Mouse (Mus musculus) heart, embryonic 10.5 days (tissue): ENCODE results near the gene Arnt2. TPM values are rescaled to one million over a fixed set of nuclear protein-coding genes. Genes with fewer than 3 reads are reported as not detected.

Experiments
- DNase-seq: peaks from one replicate; pipeline ENCODE4 v3.0.0-alpha.2; 2017; ENCODE audit warnings: low spot score
- H3K27ac ChIP-seq: fragments of 300-500 bp; sonication (generic); 2 replicates; pipeline ENCODE4 v1.5.1; 2016; ENCODE audit warnings: mild to moderate bottlenecking
- H3K27me3 ChIP-seq: fragments of 300-500 bp; sonication (generic); 2 replicates; pipeline ENCODE4 v1.6.1; 2016; ENCODE audit warnings: mild to moderate bottlenecking; ENCODE audit not compliant: poor library complexity, insufficient read depth, severe bottlenecking
- H3K36me3 ChIP-seq: fragments of 300-500 bp; sonication (generic); 2 replicates; pipeline ENCODE4 v1.6.1; 2016; ENCODE audit warnings: mild to moderate bottlenecking, moderate library complexity
- H3K4me1 ChIP-seq: fragments of 300-500 bp; sonication (generic); 2 replicates; pipeline ENCODE4 v1.6.1; 2016; ENCODE audit warnings: mild to moderate bottlenecking
- H3K4me3 ChIP-seq: fragments of 300-500 bp; sonication (generic); 2 replicates; pipeline ENCODE4 v1.5.1; 2016; ENCODE audit warnings: mild to moderate bottlenecking, moderate library complexity
- H3K9me3 ChIP-seq: fragments of 300-500 bp; sonication (generic); 2 replicates; pipeline ENCODE4 v1.6.1; 2016; ENCODE audit warnings: mild to moderate bottlenecking, moderate library complexity
- WGBS: fragments of 180-500 bp; shearing (Covaris S2); methylation state at CpG from one replicate; pipeline ENCODE4 v1.1.7; 2016; 5-methylcytosine and 5-hydroxymethylcytosine counted together
- polyA plus RNA-seq: library from polyadenylated mRNA; unstranded; fragments of >200 nt; fragmentation: Nextera tagmentation; extraction: Ambion mirVana; gene quantifications from 2 replicates; pipeline ENCODE4 v1.2.1, GENCODE M21; 2016

The Arnt2 gene
- 2.7 and 4.7 TPM in 2 replicates for polyA plus RNA-seq

DNA sequence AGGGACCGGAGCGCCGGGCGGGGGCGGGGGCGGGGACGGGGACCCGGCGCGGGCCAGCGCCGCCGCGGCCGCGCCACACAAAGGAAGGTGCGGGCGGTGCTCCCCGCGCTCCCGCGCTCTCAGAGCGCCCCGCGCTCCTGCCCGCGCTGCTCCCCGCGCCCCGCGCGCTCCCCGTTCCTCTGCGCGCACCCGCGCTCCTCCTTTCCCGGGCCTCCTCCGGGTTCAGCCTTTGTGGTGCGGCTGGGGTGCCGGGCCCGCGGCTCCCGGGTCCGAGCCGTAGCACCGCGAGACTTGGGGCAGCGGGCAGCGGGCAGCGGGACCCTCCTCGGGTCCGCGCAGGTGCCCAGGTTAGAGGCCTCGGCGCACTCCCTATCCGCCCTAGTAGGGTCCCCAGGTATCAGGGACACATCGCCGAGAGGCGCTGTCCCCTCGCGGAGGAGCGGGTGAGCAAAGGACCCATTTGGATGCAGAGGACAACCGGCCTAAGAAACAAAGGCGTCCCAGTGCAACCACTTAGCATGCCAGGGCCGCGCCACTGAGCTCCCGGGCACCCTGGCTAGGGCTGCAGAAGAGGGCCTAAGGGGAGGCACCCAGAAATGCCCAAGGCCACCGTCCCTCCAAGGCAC, at the start of gene Arnt2:
Gene Arnt2 (minus strand): TSS at position 281 of the 626 bp plus-strand sequence.
- peaks cover 9% of the 10 kb centered on the region for H3K4me1 ChIP-seq
- peak within 1 kb of the TSS; percentile 85 for H3K4me3 ChIP-seq
- H3K36me3 ChIP-seq = no peaks in the 10 kb centered on the region
- no peaks in the 10 kb centered on the region for H3K9me3 ChIP-seq
- peaks cover 42% of the 10 kb centered on the region for H3K27me3 ChIP-seq
- 1% methylated on average over 57 of the region's 69 CpGs for WGBS
- H3K27ac ChIP-seq = peak within 1 kb of the TSS; percentile 91
- peak; percentile 75 for DNase-seq

DNA sequence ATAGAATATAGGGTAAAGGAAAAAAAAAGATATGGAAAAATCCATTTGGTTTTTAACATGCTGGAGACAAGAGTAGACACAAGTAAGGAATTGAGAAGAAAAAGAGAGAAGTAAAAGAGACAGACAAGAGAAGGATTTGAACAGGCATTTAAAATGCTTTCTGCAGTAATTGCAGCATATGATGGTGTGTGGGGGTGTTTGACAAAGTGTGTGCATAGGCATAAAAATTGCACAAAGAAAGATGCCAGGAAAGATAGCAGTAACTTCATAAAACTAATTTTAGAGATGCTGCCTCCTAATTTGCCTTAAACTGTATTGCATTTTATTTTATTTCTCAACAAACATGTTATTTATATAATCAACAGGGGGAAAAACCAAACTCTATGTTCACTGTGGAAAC, 41.7 kb upstream of the Arnt2 start:
- Histone ChIP-seq H3K27me3 (no peaks in the 10 kb centered on the region), H3K4me1 (no peaks in the 10 kb centered on the region), H3K9me3 (no peaks in the 10 kb centered on the region), H3K36me3 (no peaks in the 10 kb centered on the region), H3K27ac (no peak overlapping the region), H3K4me3 (no peak overlapping the region)
- DNase-seq = no peak

DNA sequence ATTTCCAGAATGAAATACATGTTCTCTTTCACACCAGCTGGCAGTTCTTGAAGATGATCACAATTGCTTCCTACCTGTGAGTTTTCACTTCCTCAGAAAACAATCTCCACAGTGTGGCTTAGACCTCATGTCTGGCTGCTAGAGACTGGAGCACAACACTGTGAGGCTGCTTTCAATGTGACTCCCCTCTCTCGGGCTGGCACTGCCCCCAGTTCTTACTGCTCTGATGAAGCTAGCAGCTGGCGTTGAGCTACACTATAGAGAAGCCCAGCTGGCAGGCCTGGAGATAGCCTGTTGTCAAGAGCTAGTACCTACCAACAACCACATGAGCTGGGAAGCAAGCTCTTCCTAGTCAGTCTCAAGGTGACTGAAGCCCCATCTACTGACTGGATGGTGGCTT, 39.1 kb upstream of the Arnt2 start:
- Histone ChIP-seq H3K4me1 (no peaks in the 10 kb centered on the region; the same call in 1 of the 2 replicates), H3K27me3 (no peaks in the 10 kb centered on the region), H3K9me3 (no peaks in the 10 kb centered on the region), H3K36me3 (no peaks in the 10 kb centered on the region), H3K27ac (no peak overlapping the region), H3K4me3 (no peak overlapping the region)
- no peak for DNase-seq
- WGBS = 65% methylated on average over 2 of the region's 2 CpGs

DNA sequence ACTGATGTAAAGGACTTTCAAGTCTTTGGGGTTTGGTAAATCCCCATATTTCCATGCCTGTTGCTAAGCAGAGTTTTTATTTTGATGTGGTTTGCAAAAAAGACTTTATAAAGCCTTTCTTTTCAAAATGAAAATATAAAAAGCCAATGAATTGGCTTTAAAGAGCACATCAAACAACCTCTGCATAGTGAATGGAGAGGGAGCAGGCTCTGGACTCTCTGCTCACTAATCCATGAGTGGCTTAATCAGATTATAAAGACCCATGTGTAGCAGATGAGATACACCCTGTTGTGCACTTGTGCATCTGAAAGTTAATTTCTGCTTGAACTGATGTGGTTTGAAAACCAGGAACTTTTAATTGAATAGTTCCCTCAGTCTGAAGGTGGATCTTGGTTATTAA, 38.5 kb upstream of the Arnt2 start:
- no peak for DNase-seq
- Histone ChIP-seq H3K27me3 (no peaks in the 10 kb centered on the region), H3K4me1 (no peaks in the 10 kb centered on the region; the same call in 1 of the 2 replicates), H3K4me3 (no peak overlapping the region), H3K36me3 (no peaks in the 10 kb centered on the region), H3K27ac (no peak overlapping the region), H3K9me3 (no peaks in the 10 kb centered on the region)

DNA sequence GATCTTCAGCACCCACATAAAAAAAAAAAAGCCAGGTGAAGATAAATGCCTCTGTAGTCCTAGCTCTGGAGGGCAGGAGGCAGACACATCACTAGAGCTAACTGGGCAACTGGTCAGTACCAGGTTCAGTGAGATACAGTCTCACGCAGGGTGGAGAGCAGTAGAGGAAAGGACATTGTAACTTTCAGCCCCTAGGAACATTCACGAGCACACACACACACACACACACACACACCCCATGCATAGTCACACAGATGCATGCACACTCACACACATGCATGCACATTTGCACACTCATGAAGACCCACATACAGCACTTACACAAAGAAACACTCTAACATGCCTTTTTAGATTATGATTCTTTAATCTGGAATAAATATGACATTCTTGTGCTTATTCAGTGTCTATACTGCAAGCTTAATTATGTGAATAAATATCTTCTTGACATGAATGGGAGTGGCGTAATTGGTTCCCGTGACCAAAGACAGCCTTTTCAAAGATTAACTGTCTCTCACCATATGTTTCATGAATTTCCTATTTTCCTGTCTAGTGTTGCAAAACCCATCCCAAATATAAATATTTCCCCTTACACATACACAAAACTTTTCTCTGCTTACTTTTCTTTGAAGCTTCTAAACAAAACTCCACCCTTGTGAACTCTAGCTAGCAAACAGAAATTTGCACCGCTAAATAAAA, 37.9 kb upstream of the Arnt2 start:
- no peak for DNase-seq
- no peak overlapping the region for H3K4me3 ChIP-seq
- H3K27me3 ChIP-seq = no peaks in the 10 kb centered on the region
- no peaks in the 10 kb centered on the region for H3K9me3 ChIP-seq
- H3K36me3 ChIP-seq = no peaks in the 10 kb centered on the region
- H3K27ac ChIP-seq = no peak overlapping the region
- 83% methylated on average over 5 of the region's 5 CpGs for WGBS
- no peaks in the 10 kb centered on the region; the same call in 1 of the 2 replicates for H3K4me1 ChIP-seq

DNA sequence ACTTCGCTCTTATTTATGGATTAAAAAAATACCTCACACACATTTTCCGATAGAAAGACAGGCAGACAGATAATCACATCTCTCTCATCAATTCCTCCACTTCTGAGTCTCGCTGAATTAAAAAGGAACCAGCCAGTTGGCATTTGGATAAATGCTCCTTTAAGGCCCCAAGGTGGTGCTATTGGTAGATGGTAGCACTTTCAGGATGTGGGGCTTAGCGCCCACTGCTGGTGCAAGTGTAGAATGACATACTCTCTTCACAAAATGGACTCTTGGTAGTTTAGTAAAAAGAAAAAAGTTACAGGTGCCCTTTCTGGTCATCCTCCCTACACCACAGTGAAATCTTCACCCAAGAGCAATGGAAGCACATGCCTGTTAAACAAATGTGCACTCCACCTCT, 37.1 kb upstream of the Arnt2 start:
- H3K4me1 ChIP-seq = no peaks in the 10 kb centered on the region; the same call in 1 of the 2 replicates
- H3K36me3 ChIP-seq = no peaks in the 10 kb centered on the region
- DNase-seq = peak; percentile 75
- H3K4me3 ChIP-seq = no peak overlapping the region
- H3K9me3 ChIP-seq = no peaks in the 10 kb centered on the region
- WGBS = 23% methylated on average over 4 of the region's 4 CpGs
- no peaks in the 10 kb centered on the region for H3K27me3 ChIP-seq
- H3K27ac ChIP-seq = no peak overlapping the region

DNA sequence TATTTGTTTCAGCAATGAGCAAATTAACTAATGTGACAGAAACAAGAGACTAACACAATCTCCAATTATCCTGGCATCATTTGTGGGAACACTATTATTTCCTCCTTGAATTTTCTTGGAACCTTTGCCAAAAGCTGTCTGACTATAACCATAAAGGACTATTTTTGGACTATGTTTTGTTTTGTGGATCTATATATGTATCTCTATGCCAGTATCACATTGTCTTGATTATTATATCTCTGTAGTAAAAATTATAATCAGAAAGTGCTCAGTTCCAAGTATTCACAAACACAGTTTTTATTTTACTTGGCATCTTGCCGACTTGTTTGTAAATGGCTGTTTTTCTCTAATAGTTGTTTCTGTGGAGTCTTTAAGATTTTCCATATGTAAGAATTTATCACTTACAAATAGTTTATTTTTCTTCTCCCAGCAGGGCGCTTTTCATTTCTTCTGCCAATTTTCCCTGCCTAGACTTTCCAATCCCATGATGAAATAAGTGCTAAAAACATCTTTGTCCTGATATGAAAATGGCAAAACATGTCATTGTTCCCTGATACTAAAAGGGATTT, 32.5 kb upstream of the Arnt2 start:
- WGBS = 71% methylated on average over 2 of the region's 2 CpGs
- no peak overlapping the region for H3K4me3 ChIP-seq
- DNase-seq = no peak
- no peaks in the 10 kb centered on the region for H3K9me3 ChIP-seq
- no peaks in the 10 kb centered on the region for H3K36me3 ChIP-seq
- no peaks in the 10 kb centered on the region; the same call in 1 of the 2 replicates for H3K4me1 ChIP-seq
- H3K27me3 ChIP-seq = no peaks in the 10 kb centered on the region
- H3K27ac ChIP-seq = no peak overlapping the region

DNA sequence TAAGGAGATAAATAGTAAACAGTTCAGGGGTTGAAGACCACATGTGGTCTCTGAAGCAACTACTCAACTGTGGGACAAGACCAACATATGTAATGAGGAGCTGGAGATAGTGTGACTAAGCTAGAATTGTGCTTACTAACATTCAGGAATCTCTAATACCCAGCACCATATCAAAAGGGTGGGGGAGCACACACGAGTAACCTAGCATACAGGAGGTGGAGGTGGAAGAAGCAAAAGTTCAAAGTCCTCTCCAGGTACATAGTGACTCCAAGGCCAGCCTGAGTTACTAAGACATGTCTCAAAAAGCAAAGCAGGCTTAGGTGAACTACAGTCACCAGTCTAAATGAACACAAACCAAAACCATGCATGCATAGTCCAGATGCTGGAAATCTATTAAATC, 29.6 kb upstream of the Arnt2 start:
- Histone ChIP-seq H3K36me3 (no peaks in the 10 kb centered on the region), H3K27ac (no peak overlapping the region), H3K4me3 (no peak overlapping the region), H3K9me3 (no peaks in the 10 kb centered on the region), H3K27me3 (no peaks in the 10 kb centered on the region), H3K4me1 (no peaks in the 10 kb centered on the region; the same call in 1 of the 2 replicates)
- DNase-seq = no peak
- WGBS = 48% methylated on average over 1 of the region's 1 CpGs

DNA sequence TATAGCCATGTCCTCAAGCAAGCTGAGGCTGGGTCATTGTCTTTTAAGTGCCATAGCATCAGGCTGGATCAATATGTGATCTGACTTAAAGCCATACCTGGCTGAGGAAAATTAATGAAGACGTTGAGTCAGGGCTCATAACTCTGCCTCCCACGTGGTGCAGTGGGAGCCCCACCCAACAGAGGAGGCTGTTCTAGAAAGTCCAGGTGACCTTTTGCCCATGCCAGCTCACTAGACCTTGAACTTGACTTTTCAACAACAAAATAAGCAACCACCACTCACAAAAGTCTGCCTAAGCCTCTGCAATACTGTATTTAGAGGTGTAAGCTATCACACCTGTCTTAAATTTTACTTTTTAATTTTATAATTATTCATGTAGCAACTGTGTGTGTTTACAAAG, 24.9 kb upstream of the Arnt2 start:
- WGBS = 63% methylated on average over 2 of the region's 2 CpGs
- Histone ChIP-seq H3K27me3 (no peaks in the 10 kb centered on the region), H3K9me3 (no peaks in the 10 kb centered on the region), H3K27ac (no peak overlapping the region), H3K4me3 (no peak overlapping the region), H3K36me3 (no peaks in the 10 kb centered on the region), H3K4me1 (no peaks in the 10 kb centered on the region)
- no peak for DNase-seq

DNA sequence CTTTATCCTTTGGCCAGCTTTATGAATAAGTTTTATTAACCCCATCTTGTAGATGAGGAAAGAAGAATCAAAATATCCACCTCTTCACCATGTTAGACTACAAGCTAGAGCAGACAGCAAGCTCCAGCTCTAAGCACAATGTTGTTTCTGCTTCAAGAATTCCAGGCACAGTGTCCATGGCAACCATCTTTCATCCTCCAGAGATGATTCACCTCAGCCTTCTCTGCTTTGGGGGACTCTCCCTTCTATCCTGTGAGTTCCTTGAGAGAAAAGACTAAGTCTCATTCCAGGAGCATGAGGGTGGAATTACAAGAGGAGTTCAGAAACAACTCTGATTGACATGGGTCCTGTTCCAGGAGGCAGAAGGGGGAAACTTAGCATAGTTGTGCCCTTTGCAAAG, 22.2 kb upstream of the Arnt2 start:
- H3K4me3 ChIP-seq = no peak overlapping the region
- H3K36me3 ChIP-seq = no peaks in the 10 kb centered on the region

DNA sequence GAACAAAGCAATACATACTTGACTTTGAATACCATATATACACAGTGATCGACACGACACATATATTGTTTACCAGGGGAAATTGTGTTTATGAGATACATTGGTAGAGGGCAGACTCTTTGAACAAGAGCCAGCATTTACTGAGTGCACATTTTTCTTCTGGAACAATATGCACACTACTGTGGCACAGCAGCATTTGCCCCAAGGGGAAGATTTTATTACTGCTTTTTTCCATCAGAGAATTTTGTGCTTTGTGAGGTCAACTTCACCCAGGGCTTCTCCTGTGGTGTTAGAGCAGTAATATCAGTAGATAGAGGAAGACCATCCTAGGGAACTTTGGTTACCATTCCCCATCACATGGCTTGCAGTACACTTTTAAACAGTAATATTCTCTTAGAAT, 17.2 kb upstream of the Arnt2 start:
- no peaks in the 10 kb centered on the region for H3K9me3 ChIP-seq
- no peak overlapping the region for H3K27ac ChIP-seq
- WGBS = 87% methylated on average over 2 of the region's 2 CpGs
- no peaks in the 10 kb centered on the region for H3K27me3 ChIP-seq
- H3K4me1 ChIP-seq = no peaks in the 10 kb centered on the region
- no peak overlapping the region for H3K4me3 ChIP-seq
- H3K36me3 ChIP-seq = no peaks in the 10 kb centered on the region
- DNase-seq = no peak

More for the DNA sequence above, 22.2 kb upstream of the Arnt2 start:
- H3K27ac ChIP-seq = no peak overlapping the region
- no peaks in the 10 kb centered on the region for H3K9me3 ChIP-seq
- no peaks in the 10 kb centered on the region for H3K27me3 ChIP-seq
- no peaks in the 10 kb centered on the region for H3K4me1 ChIP-seq
- DNase-seq = no peak

DNA sequence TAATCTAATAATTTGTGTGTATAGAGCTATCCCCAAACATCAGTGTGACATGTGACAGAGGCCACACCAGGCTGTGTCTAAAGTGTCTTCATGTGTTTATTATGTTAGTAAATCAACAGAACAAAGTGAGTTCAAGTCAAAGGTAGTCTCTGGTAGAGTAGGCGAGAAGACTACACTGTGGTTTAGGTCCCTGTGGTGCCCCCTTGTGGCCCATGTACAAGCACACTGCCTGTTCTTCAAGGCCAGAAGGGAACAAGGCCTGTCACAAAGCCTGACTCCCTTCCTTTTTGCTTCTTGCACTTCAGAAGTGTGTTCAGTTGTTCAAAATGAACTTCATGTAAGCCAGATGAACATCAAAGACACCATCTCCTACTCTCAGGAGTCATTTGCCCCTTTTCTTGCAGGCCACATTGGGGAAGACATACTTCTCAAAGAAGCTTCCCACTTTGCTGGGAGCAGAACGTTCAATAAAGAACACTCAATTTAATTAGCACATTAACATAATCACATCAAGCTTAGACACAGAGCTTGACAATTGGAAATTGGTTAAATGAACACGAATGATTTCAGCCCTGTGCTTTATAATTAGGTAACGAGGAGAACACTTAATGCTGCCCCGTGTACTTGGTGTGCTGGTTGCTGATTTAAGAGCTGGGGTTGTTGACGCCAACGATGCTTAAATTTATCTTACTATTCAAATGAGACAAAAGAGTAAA, 14.9 kb upstream of the Arnt2 start:
- 74% methylated on average over 7 of the region's 7 CpGs for WGBS
- DNase-seq = no peak
- Histone ChIP-seq H3K27me3 (no peaks in the 10 kb centered on the region), H3K36me3 (no peaks in the 10 kb centered on the region), H3K9me3 (no peaks in the 10 kb centered on the region), H3K4me3 (no peak overlapping the region), H3K27ac (no peak overlapping the region), H3K4me1 (no peaks in the 10 kb centered on the region)

DNA sequence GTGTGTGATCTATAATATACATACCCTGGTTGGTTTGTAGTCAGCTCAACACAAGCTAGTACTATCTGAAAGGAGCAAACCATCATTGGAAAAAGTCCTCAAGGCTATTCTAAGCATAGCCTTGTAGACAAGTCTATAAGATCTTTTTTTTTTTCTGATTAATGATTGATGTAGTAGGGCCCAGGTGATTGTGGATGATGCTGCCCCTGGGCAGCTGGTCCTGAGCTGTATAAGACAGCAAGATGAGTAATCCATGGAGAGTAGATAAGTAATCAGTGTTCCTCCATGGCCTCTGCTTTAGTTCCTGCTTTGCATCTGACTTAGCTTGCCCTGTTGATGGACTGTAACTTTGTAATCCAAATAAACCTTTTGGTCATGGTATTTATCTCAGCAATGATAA, 11.8 kb upstream of the Arnt2 start:
- DNase-seq = no peak
- Histone ChIP-seq H3K4me3 (no peak overlapping the region), H3K27ac (no peak overlapping the region), H3K36me3 (no peaks in the 10 kb centered on the region), H3K9me3 (no peaks in the 10 kb centered on the region), H3K4me1 (no peaks in the 10 kb centered on the region), H3K27me3 (no peaks in the 10 kb centered on the region)
